Mouse (Mus musculus) frontal cortex, postnatal 36 days (tissue): ENCODE measurements around the gene Serpinf1.
A peak's percentile ranks its signal among the peaks of the same experiment; 100 is the strongest.
"Not testable (repeated sequence)": the region's sequence is repeated elsewhere in the genome, so short reads cannot be mapped to it uniquely, and the experiment has no call there.

ENCODE experiments used
- DNase-seq, 2 experiments: peaks; one replicate each; pipeline ENCODE4 v3.0.0; 2022; ENCODE audit warnings: low spot score in 2 of 2

The Serpinf1 gene

DNA sequence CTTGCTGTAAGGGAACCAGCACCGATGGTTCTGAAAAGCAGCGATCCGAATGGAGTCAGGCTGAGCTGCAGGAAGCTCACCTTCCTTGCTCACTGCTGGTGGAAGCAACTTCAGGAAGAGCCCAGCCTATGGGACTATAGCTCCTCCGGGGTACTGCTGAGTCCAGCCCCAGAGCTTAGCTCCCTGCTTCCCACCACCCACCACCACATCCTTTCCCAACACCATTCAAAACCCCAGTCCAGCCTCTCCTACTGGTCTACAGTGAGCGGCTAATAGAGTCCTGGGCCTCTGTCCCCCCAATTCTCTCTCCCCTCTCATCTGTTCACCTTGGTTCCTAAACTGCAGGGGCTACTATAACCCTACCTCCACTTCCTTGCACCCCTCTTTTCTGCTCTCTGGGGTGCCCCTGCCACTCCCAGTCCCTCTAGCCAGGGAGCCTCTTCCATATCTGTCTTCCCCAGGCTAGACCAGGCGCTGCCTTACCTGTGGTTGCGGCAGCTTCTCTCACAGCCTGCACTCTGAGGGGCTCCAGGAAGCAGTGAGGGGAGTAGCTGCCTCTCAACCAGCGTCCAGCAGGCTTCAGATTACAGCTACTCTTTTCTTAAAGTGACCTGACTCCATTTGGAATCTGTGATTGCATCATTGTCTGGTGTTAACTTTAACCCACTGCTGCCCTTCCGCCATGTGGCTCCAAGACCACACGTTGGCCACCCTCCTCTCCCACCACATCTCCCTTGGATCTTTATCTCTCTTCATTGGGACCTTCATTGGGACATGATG is at the start of gene Serpinf1:
Gene Serpinf1 (minus strand): TSS at position 689 of the 780 bp plus-strand sequence.
- DNase-seq, result no peak

DNA sequence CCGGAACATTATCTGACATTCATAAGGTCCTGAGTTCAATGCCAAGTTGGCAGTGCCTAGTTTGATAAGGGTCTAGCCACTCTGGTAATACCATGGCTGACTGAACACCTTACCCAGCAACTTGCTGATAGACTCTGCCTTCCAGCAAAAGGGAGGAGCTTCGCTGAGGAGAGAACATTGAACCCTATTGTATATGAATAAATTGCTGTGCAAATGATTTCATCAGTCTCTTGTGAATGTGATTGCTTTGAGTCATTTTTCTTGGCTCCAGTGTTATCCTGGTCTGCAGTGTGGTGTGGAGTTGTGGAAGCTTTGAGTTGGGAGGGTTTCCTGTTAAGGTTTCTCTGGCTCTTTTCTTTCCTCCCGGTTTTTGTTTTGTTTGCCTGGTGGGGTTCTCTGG is 48.2 kb upstream of the Serpinf1 start:
- no peak for DNase-seq

DNA sequence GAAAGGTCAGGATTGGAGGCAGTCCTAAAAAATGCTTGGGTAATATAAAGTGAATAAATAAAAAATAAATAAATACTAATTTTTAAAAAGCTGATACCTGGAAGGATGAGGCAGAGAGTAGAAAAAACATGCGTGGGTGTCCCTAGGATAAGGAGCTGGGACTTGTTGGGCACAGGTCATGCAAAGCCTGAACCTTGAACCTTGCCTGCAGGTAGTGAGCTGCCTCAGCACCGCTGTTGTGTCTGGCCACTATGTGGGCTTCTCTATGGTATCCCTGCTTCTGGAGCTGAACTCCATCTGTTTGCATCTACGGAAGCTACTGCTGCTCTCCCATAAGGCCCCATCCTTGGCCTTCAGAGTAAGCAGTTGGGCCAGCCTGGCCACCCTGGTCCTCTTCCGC is 46.8 kb upstream of the Serpinf1 start:
- no peak for DNase-seq

DNA sequence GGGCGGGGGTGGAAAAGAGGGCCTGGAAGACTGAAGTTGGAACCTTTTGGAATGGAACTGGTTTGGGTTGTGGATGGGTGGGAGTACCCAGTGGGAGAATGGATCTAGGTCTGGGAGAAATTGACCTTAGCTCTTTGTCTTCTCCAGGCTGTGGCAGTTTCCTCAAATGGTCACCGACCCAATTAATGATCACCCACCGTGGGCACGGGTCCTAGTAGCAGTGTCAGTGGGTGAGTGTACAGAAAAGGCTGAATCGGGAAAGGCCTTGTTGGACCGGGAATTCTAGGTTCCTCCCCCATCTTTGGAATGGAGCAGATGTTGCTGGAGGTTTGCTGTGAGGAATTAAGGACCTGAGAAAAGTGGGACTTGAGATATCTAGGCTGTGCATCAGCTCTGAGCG is 45.9 kb upstream of the Serpinf1 start:
- no peak for DNase-seq

DNA sequence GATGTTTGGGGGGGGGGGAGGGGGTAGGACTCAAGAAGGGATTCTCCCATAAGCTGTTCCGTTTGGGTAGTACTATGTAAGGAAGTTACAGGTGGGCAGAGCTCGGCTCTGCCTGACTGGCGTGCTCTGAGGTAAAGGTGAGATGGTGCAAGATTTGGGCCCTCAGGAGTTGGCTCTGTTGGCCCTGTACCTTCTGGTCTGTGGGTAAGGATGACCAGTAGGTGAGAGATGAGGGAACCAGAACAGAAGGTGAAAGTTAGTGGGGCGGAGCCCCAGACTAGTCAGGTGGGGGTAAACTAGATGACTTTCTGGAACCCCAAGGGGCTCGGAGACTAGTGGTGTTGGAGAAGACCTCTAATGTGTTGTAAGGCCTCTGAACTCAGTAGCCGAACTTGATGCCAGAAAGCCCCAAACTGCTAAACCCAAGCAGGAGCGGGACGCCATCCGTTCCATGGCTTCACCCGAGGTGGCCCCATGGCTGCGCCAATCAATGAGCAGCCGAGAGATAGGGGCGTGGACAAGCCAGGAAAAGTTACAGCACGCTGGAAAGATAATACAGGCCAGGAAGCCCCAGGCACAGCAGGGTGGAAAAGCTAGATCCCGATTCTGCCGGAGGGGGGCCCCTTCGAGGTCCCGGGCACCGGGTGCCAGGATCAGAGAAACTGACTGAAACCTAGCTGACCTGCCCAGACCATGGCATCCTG is 45.2 kb upstream of the Serpinf1 start:
- DNase-seq, result no peak

DNA sequence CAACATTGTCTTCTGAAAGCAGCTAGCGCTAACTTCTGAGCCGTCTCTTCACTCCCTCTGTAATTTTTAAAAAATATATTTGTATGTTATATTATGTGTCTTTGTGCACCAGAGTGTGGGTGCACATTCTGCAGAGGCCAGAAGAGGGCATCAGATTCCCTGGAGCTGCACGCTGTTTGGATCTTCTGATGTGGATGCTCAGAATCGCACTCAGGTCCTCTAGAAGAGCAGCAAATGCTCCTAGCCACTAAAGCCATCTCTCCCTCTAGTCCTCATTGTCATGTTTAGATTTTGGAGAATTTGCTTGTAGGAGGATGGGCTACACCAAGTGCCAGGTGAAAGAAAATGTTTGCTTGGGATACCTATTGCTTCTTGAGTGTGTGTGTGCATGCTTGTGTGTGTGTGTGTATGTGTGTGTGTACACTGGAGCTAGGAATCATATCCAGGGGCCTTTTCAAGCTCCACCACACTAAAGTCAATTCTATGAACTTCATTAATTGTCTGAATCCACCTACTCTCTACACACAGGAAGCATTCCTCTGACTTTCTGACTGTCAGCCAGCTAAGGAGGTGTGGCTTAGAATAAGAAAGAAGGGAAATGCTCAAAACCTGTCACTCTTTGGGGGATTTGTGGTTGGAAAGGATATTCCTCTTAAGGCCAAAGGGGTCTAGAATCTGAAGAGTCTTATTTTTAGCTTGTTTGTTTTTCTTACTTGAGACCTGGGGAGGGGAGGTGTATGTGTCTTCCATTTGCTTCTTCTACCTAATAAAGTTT is 44.4 kb upstream of the Serpinf1 start:
- DNase-seq, result no peak

DNA sequence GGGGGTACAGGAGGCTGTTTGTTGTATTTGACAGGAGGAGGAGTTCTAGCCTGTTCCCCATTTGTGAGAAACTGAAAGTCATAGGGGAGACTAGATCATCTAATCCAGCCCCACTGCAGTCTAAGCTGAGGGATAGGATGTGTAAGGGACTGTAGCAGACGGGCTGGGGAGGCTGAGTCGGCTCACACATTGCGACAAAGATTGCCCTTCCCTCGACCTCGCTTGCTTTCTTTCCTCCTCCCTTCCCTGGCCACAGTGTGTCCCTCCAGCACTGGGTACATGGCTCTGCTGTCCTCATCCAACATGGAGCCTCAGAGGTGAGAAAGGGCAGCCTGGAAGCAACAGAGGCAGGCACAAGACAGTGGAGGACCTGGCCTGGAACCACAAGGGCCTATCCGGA is 42.5 kb upstream of the Serpinf1 start:
- DNase-seq, result no peak

DNA sequence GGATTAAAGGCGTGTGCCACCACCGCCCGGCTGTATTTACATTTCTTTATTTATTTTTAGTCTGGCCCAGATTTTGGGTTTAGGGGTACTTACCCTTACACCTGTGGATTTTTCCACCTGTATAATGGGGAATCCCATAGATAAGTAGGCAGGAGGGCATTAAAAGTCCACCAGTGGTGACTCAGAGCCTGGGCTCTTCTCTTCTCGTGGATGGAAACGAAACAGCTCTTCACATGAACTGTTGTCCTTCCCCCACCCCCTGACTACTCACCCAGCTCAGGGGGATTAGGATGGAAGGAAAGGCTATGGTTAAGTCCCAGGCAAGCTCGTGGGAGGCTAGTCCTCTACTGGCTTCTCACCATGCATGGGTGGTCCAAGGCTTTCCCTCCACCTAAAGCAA is 41.9 kb upstream of the Serpinf1 start:
- DNase-seq, result no peak

DNA sequence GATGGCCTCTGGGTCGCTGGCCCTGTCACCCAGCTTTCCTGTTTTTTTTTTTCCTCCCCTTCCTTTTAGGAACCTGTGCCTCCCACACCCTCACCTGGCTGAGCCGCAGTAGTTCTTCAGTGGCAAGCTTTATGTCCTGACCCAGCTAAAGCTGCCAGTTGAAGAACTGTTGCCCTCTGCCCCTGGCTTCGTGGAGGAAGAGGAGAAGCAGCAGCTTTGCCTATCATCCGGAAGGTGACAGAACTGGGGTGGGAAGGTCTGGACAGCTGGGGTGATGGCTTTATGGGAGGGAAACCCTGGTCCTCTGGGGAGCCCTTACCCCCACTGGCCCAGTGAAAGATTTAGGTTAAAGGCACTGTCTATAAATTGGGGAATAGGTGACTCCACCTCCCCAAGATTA is 41.1 kb upstream of the Serpinf1 start:
- no peak for DNase-seq

DNA sequence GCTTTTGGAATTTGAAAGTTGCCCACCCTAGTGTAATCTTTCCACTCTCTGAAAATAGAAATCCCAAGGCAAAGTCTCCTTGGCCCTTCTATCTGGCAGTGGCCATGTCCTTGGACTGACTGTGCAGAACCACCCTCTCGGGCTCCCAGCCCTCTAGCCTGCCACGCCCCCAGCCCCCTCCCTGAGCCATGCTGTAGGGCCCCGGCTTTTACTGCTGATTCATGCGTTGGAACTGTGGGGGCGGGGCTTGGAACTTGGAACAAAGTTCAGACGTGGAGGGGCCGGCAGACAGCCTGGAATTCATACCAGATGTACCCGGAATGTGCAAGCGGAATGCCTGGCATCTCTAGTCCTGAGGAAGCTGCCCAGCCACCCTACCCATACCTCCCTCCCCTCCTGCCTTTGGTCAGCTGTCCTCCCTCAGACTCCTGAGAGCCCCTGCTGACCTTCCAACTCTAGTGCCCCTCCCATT is 40.4 kb upstream of the Serpinf1 start:
- DNase-seq, result peak in 1 of 2 experiments; percentile 63

DNA sequence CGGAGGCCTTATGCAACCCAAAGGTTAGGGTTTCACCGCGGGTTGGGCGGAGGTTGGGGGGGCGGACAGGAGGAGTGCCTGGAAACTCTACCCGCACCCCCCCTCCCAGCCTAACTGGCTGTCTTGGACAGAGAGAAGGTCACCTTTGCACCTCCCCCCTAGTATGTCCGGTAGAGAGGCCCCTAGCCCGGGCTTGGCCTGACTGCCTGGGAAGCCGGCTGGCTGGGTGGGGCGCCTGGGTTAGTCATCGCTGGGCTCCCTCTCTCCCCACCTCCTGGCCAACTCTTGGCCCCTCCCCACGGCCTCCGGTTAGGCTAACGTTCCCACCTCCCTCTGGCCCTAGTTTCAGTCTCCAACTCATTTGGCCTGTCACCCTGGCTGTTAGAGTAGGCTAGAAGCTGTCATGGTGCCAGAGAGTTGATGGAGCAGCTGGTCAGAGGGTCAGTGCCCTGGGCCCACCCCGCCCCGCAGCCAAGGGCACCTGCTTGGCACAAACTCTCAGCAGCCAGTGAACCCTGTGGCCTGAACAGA is 39.8 kb upstream of the Serpinf1 start:
- no peak for DNase-seq

DNA sequence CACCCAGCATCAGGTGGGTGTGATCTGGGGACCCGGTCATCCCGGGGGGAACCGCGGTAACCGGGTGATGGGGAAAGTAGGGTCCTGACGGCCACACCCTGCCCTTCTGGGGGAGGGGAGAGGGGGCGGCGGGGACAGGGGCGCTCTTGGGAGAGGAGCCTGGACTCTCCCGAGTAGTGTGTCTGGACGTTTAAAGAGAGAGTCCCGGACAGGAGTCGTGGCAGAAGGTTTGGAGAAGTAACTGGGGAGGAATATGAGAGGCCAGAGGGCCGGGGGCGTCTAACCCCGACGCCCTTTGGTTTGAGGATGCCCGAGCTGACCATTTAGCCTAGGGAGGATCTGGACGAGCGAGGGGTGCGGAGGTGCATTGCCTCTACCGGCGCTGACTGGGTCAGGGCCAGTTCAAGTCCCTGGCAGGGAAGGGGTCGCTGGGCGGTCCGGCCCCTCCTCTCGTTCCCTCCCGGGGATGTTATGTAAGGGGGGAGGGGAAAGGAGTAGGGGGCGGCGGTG is 39.3 kb upstream of the Serpinf1 start:
- DNase-seq, result no peak

DNA sequence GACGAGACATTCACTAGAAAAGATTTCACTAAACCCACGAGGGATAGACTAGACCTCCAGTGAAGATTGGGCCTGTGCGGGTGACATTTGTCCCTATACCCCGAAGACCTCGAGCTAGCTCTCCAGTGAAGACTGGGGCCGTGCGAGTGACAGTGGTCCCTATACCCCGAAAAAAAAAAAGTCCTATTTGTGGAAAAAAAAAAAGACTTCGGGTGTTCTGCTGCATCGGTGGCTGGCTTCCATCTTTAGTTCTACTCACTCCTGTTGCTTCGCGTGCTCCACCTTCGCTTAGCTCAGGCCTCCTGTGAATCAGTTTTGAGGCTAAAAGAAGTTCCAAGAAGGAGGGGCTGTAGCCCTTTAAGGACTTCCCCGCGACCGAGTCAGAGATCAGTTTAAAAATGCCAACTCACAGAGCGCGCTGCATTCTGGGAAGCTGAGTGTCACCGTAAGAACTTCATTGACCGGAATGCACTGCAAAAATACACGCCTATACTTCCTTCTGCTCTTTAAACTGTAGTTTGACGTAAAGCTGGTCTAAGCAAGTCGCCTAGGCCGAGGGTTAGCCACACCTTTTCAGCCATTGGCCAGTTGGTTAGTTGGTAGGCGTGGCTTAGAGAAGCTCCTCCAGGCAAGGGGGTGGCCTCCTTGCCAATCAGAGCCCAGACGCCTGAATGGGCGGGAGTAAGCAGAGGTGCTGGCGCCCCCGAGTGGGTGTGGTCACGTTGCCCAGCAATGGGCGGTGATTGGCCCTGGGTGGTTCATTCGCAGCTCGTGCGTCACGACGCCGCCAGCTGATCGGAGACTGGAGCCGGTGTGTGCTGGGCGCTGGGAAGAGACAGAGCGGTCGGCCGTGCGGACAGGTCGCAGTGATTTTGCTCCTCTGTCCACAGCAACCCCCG is 38.6 kb upstream of the Serpinf1 start, which contains the start of gene Tlcd2:
Gene Tlcd2 (plus strand): TSS at position 872 of the 899 bp plus-strand sequence.
- peak; percentile 99 to 100 for DNase-seq

DNA sequence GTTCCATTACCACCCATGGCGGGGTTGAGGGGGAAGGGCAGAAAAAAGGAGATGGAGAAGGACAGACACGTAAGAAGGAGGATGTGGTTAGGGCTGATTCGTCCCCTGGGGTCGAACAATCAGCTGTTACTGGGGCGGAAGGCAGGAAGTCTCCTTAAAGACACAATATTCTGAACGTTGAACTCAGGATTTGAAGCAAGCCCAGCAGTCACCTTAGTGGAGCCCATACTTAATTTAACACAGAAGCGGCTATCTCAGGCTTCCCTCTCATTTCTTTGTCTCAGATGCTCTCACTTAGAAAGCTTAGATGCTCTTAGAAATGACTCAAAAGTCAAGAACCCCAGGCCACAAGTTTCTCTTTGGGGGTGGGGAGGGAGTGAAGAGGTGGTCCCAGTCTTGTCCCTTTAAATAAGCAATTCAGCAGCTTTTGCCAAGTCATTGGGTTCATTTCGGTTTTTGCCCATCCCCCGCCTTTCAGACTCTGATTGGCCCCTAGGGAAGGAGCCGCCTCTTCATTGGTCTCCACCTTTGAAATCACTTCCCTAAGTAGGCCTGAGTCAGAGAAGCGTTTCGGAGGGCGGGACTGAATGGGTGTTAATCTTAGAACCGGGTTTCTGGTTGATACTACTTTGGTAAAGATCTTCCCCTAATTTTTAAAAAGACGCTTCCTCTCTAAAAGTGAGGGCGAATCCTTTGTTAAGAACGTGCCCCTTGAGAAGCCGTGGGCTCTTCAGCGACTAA is 37.8 kb upstream of the Serpinf1 start:
- peak; percentile 88 to 93 for DNase-seq

DNA sequence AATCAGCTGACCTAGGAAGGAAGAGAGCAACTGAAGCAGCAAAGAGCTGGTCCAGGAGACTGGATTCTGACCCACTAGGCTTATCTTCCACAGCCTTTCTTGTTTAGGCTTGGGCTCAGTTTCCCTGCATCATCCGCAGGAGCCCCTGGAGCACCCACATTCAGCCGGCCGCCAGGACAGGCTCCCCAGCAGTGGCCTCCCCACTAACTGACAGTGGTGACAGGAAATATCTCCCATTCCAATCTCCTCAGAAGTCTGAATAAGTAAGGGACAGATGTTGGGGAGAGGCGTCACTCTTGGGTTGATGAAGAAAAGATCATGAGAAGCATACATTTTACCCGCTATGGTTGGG is 37.2 kb upstream of the Serpinf1 start:
- DNase-seq, result no peak

DNA sequence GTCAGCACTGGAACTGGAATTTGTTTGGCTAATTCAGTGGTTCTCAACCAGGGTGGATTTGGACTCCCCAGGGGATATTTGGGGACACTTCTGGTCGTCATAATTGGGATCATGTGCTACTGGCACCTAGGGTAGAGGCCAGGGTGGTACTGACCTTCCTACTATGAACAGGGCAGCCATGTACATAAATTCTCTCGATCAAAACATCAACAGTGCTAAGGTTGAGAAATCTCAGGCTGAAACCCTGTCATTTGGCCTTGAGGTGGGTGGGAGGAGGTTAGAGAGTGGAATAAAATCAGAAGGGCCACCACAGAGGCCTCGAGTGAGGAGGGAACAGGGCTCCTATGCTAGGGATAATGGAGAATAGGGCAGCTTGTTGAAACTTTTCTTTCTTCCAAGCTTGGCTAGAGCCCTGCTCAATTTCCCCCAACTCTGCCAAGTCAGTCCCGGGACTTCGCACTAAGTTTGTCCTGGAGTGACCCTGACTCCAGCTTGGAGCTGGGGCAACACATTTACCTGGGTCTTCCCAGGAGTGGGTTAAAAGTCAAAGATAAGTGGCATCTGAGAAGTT is 36.7 kb upstream of the Serpinf1 start:
- DNase-seq, result no peak

DNA sequence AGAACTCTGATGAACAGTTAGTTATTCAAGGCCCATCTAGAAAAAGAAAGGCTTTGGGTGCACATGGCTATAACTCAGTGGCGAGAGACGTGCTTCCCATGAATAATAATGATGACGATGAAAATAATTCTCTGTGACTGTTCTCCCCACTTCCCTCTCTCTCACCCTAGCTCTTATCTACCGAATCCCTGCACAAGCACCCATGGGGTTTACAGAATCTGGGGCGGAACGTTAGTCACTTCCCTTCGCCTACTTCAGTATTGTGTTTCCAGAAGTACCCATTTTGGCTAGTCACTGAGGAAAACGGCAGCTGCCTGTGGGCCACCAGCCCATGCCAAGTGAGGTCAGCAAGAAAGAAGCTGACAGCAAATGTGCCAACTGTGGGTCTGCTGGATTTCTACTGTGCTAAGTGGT is 36.1 kb upstream of the Serpinf1 start:
- no peak for DNase-seq

DNA sequence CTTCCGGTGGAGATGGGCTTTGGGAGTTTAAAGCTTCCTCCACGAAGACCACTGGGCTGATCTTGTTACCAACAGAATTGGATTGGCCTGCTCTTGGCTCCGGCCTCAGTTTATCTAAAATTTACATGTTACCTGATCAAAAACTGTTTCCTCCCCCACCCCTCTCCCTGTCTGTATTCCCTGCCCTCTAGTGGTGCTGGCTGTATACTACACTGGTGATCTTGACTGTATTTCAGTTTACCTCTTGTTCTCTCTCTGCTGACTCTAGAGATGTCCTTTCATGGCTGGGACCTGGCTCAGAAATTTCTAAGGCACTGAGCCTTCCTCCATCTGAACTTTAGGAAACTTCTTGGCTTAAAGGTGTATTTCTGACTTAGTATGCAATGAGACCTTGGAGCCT is 35.7 kb upstream of the Serpinf1 start:
- DNase-seq, result no peak

DNA sequence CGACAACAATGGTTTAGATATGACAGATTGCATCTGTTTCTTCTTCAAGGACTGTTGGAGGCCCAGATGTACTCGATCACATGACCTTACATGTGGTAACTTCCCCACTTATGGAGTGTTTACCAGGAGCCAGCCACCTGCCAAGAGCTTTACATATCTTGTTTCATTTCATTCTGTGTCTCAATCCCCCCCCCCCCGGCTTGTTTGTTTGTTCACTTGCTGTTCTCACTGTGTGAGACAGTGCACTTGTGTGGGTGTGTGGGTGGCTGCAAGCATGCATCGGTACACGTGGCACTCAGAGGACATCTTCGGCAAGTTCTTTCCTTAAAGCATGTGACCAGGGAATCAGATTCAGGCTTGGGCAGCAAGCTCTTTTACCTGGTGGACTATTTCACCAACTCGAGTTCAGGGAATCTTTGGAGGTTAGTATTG is 34.0 kb upstream of the Serpinf1 start:
- DNase-seq, result no peak

DNA sequence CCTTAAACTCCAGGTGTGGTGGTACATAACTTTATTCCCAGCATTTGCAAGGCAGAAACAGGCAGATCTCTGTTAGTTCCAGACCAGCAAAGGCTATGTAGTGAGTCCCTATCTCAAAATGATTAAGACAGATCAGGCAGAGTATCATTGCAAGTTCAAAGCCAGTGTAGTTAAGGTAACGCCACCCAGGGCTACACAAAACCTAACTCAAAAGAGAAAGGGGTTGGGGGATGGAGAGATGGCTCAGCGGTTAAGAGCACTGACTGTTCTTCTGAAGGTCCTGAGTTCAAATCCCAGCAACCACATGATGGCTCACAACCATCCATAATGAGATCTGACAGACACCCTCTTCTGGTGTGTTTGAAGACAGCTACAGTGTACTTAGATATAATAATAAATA is 33.5 kb upstream of the Serpinf1 start:
- DNase-seq, result not testable (repeated sequence)
